Mouse (Mus musculus) adrenal gland, adult 8-10 months (tissue): ENCODE measurements around the gene Agap2. TPM values are rescaled to one million over a fixed set of nuclear protein-coding genes. Genes with fewer than 3 reads are reported as not detected.
A peak's percentile ranks its signal among the peaks of the same experiment; 100 is the strongest.

Experiments
- DNase-seq: peaks from one replicate; pipeline ENCODE4 v3.0.0; 2022
- total RNA-seq, 4 experiments: library from RNA; stranded (reverse); gene quantifications; 2 replicates each; pipeline ENCODE4 v1.2.4; 2022

Agap2 gene
- 1 to 10 TPM; 3.0 to 7.5 (median 5.5) TPM for total RNA-seq

DNA sequence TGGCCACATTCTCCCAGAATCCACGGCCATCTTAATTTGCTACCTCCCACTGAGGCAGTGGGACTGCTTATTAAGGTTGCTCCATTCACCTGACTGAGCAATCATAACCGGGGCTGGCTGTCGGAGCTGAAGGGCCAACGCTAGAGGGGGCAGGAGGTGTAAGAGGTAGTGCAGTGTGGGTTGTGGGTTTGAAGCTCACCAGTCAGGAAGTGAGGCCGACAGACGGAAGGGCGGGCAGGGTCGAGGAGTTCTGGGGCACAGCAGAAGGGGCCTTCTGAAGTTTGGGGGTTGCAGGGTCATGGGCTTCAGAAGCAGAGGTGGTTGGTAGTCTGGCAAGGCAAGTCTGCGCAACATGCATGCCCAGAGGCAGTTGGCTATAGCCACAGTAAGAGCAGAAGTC, at the start of gene Agap2:
Gene Agap2 (plus strand): TSS at position 205 of the 400 bp plus-strand sequence.
- DNase-seq, result no peak

DNA sequence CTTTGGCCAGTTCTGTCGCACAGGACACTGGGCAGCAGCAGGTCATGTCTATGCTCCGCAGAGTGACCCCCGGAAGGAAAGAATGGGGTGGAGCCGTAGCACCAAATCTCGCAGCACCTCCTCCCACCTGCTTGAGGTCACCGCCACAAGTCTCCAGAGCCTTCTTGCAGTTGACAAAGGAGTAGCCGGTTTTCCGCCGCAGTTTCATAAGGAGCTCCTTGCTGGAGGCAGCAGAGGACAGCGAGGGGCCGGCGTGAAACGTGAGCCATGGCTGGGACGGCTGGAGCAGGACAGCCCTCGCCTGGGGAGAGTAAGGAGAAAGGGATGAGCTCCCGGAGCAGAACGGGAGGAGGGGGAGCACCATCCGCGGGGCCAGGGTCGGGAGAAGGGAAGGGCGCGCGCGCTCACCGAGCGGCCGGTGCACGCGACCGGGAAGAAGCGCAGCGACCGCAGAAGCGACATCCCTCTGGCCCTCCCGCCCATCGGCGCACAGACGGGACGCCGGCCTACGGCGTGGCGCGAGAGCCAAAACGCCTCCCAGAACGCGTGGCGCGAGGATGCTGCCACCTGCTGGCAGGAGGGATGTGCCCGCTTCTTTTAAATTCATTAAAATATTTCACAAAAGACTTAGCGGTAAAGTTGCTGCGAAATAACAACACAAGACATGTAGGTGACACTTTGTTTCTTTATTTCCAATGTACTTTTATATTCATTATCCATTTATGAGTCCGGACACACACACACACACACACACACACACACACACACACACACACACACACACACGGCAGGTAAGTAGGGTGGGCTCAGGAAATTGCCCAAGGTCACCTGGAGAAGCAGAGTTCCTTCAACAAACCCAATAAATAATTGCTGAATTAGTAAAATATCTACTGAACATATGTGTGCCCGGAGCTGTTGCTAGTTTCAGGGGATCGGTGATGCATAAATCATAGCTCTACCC, 44.5 kb upstream of the Agap2 start, which contains the start of gene Tsfm:
Gene Tsfm (minus strand): TSS at position 505 of the 961 bp plus-strand sequence.
- DNase-seq, result peak; percentile 85

DNA sequence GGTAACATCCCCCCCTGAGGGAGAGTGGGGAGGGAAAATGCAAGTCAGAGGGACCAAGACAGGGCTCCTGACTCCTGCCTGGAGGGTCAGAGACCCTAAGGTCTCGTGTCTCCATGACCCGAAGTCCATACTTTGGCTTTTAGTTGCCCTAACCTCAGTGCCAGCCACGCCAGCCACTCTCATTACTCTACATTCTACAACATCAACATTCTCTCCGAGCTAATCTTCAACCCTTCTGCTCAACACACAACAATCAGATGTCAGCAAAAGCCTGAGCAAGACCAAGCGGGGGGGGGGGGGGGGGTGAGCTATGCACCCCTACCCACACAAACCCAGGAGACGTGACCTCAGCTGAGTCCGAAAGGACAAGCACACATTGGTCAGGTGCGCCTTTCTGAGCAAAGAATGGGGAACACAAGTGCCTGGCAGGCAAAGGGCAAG, 41.8 kb upstream of the Agap2 start:
- no peak for DNase-seq

DNA sequence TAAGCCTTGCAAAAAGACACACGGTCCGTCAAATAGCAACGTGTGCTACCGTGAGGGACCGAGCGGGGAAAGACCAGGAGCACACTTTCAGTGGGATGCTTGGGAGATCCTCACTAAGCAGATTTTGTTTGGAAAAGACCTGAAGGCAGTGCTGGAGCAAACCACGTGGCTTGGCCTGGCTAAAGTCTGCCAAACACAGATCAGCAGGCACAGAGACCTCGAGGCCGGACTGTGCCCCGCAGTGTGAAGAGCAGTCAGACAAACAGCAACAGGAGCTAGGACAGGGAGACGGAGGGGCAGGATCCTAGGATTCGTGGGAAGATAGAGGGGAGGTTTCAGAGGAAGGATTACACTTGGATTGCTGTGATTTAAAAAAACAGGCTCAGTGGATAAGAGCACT, 38.8 kb upstream of the Agap2 start:
- no peak for DNase-seq

DNA sequence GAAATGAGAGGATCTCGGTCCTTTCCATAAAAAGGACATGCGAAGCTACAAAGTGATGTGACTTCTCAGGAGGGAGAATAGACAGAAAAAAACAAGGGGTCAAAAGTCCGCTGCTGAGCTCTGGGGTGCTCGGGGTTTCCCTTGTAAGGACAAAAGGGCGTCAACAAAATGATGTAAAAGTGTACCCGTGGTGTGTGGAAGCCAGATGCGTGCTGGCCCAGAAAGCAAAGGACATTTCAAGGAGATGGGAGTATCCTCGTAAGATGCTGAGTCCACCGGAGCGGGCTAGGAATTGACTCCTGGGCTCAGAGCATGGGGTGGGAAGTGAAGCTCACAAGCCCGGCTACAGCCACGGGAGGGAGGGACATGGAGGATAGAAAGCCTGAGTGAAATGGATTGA, 37.4 kb upstream of the Agap2 start:
- no peak for DNase-seq

DNA sequence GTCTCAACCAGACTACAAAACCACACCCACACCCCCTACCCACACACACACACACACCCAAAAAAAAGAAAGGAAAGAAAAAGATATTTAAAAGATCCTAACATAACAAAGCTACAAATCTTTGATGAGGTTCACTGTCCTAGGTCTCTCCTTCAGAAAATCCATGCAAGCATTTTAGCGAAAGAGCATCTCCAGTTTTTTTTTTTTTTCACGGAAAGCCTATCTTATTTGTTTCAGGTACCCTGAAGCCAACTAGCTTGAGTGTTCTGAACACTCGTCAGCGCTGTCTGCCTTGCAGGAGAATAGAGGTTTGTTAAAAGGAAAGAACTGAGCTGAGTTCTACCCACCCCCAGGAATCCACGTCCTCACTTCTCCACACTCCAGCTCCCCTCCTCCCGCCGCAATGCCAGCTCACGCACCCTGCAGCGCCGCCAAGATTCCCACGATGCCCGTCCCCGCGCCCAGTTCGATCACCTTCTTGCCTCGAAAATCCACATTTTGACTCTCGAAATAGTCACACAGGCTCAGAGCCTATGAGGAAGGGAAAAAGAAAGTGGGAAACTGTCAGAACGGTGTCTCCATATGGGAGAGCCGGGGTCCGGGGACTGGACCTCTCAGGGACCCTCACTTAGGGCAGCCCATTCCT, 34.4 kb upstream of the Agap2 start:
- DNase-seq, result no peak

DNA sequence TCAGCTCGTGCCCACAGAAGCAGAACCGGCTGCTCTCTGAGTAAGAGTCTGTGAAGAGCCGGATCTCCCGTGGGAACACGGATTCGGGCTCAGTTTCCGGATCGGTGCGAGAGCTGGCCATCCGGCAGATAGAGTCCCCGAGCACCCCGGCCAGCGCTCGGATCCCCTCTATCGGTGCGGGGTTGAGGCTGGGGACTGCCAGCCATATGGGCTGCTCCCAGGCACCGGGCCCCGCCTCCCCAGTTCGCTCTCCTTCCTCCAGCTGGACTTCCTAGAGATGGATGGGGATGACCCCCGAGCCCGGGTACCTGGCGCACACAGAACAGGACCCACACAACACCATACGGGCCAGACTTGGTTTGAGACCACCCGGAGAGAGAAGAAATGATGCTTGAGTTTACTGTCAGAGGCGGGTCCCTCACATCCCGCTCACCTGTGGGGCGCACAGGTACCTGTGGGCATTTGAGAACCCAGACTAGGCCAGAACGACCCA, 33.8 kb upstream of the Agap2 start, which contains the start of the genes Mettl1 and Eef1akmt3:
Gene Mettl1 (plus strand): TSS at position 141 of the 493 bp plus-strand sequence.
Gene Eef1akmt3 (minus strand): TSS at position 240 of the 493 bp plus-strand sequence.
- peak; percentile 41 for DNase-seq

DNA sequence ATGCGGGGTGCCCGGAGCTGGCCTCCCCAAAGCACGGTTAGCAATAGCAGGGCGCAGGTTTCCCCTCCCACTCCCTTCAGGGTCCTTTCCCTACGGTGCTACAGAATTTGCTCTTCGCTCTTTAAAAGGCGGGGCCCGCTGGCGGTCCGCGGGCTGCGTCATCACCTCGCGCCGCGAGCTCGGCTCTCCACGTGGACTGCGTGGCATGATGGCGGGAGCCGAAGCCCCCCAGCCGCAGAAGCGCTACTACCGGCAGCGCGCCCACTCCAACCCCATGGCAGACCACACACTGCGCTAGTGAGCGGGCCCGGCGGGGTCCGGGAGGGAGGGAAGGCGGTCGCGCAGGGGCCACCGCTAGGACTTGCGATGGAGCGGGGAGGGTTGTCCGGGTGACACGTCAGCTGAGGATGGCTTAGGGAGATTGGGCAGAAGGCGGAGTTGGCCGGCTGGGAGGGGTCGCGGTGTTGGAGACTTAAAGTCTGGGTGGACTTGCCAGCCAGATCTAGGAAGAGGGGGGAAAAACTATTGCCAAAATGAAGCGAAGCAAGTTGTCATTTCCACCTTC, 33.2 kb upstream of the Agap2 start:
- peak; percentile 75 for DNase-seq

DNA sequence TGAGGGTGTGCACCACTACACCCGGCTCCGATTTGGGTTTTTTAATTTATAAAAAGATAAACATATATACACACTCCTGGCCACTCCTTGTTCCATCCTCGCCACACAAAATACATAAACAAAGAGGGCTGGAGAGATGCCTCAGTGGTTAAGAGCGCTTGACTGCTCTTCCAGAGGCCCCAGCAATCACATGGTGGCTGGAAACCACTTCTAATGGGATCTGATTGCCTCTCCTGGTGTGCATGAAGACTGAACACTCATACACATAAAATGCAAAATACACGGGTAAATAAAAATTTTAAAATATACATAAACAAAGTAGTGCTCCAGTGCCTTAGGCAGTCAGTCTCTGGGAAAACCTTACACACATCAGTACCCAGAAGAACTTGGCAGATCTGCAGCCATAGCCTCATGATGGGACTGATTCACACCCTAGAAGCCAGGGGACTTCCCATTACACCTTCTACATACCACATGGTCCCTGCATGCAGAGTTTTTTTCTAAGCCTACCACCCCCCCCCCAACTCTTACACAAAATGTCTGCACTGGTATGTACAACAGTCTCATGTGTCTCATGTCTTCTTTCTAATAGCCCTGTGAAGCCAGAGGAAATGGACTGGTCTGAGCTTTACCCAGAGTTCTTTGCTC, 32.5 kb upstream of the Agap2 start:
- DNase-seq, result no peak

DNA sequence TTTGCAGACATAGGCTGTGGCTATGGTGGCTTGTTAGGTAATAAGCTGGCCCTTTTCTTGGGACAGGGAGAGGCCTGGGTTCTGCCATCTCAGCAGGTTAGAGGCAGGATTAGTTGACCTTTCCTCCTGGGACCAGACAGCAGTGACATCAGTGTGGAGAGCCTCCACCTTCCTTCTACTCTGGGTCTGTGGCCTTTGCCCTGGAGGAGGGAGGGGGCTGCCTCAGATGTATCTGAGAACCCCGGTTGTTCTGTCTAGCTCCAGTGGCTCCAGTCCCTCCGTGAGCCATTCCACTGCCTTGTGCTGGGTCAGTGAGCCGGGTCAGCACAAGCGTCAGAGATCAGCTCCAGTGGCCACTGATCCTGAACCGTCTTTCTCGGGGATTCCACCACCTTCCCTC, 31.9 kb upstream of the Agap2 start:
- no peak for DNase-seq

DNA sequence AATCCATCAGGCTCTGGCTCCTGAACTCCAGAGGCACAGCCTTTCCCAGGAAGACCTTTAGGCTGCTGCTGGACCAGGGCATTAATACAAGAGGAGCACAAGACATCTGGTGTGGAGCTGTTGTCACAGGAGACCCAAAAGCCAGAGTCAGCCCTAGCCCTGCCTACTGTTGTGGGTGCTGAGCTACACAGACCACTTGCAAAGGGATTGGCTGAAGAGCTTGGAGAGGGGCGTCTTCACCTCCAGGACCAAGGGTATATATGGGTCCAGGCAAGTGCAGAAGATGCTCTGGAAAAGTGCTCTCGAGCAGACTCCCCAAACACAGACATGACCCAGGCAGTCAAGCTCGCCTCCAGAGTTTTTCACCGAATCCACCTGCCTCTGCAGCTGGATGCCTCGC, 27.1 kb upstream of the Agap2 start, which contains the start of gene Cyp27b1:
Gene Cyp27b1 (plus strand): TSS at position 297 of the 400 bp plus-strand sequence.
- DNase-seq, result no peak

DNA sequence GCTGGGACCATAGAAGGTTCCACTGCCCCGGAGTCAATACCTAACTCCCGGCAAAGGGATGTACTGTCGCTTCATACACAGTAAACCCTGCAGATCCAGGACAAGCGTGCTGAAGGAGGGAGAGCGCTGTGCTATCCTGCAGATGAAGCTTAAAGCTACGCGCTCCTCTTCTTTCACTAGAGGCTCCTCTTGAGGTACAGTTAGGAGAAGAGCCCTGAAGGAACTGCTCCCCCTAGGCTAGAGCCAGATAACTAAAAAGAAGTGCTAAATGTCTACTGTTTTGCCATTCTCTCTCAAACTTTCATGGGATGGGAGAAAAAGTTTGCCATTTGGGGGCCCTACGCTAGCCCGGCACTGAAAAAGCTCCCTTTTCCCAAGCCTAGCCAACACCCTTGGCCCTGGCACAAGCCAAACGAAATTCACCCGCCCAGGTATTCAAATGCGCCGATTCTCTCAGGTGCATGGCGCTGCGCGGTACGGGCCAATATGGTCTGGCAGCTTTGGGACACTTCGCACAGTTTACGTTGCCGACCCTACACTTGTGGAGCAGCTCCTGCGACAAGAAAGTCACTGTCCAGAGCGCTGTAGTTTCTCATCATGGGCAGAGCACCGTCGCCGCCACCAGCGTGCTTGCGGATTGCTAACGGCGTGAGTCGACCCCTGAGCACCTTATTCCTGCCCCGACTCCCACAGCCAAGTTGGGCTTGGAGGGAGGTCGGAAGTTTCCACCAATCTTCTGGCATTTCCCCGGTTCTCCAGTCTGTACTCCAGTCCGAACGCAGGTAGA, 26.3 kb upstream of the Agap2 start:
- no peak for DNase-seq

DNA sequence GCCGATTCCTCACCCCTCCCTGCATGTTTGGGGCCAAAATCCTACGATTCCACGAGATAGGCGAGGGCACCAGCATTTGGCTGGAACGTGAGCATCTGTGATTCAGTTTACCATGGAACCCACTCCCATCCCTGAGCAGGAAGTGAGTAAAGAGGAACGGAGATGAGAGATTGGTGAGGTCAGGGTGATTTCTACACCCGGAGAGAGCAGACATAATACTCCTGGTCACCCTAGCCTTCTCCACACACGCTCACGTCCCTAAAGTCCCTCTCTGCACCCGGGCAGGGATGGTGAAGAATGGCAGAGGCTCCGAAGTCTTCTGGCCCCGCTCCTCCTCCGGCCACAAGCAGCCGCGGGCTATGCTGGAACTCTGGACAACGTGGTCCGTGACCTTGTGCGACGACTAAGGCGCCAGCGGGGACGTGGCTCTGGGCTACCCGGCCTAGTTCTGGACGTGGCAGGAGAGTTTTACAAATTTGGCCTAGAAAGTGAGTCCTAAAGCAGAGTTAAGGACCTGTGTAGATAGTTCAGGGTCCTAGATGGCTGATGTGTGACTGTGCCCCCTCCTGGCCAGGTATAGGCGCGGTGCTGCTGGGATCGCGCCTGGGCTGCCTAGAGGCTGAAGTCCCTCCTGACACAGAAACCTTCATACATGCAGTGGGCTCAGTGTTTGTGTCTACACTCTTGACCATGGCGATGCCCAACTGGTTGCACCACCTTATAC, 25.5 kb upstream of the Agap2 start:
- no peak for DNase-seq

DNA sequence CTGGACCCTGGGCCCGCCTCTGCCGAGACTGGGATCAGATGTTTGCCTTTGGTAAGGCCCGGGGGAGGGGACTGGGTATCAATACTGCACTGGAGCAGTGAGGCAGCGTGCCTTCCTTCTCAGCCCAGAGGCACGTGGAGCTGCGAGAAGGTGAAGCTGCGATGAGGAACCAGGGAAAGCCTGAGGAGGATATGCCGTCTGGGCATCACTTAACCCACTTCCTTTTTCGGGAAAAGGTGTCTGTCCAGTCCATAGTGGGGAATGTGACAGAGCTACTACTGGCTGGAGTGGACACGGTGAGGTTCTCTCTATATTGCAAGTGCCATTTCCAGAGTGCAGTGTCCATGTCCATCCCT, 25.0 kb upstream of the Agap2 start:
- DNase-seq, result no peak

DNA sequence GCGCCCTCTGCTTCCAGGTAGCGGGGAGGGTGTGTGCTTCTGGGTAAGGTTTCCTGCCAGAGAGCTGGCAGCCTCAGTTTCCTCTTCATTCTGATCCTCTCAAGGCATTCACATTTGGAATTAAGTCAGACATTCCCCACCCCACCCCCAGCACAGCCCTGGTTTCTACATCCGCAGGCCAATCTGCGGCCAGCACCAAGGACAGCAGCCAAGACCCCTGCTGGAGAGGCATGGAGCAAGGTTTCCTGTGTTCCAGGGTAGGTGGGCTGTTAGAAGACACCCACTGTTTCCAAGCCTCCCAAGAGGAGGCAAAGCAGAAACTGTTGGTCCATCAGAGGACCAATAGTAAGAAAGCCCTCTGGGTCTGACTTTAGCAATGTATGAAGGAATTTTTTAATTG, 20.4 kb upstream of the Agap2 start:
- no peak for DNase-seq

DNA sequence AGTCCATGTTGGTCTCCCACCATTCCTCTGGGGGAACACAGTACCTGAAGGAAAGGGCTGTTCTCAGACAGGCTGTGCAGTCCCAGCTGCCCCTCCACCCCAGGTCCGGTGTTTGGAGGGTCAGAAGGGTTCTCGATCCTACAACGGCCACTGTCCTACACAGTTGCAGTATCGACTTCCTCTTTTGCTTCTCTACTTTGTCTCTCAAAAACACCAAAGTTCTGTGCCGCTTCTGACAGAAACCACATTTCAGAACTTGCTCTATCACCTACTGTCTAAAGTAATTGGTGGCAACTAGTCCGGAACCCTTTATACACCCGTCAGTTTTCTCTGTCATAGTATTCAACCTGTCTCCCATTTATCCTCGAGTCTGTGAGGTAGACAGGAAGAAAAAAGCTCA, 19.7 kb upstream of the Agap2 start:
- no peak for DNase-seq

DNA sequence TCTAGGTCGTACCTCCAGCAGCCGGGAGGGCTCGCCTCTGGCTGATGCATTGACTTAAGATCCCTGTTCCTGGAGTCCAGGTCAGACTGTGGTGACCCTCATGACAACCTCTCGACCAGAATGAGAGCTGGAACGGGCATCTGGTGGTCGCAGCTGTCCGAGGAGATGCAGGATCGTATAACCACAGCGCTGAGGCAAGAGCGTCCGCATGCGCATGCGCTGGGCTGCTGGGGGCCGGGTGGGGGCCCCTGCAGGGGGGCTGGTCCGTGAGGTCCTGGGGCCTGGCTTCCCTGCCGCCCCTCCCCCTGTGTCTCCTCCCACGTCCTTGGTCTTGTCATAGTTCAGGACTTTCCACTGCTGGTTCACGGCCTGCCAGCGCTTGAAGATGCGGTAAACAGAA, 18.6 kb upstream of the Agap2 start:
- no peak for DNase-seq

DNA sequence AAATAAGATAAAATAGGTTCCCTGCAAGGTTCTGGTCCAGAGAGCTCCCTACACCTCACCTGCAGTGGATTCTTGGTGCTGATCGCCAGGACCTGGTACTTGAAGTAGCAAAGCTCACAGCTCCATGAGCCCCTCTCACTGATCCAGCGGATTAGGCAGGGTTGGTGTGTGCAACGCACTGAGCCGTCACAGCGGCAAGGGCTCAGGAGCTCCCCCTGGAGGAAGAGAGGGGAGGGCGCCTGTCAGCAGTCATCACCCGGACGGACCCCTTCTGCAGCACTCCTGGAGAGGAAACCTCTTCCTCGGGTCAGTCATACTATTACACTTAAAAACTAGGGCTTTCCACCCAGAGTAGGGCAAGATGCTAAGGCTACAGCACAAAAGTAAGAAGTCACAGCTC, 16.9 kb upstream of the Agap2 start:
- no peak for DNase-seq

DNA sequence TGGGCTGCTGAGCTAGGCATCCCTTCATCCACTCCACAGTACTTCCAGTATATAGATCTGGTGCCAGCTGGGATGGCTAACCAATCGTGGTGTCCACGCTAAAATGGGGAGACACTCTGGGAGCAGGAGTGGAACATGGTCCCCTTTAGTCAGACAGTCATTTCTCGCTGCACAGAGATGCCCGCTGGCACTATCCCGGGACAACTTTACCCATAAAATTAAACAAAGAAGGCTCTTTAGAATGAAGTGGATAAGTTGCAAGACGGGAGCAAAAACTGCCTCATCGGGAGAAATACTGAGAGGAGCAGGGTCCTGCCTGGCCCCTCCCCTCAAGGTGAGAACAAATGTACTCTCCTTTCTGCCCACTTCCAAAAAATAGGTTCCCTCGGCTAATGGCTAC, 16.4 kb upstream of the Agap2 start:
- DNase-seq, result no peak

DNA sequence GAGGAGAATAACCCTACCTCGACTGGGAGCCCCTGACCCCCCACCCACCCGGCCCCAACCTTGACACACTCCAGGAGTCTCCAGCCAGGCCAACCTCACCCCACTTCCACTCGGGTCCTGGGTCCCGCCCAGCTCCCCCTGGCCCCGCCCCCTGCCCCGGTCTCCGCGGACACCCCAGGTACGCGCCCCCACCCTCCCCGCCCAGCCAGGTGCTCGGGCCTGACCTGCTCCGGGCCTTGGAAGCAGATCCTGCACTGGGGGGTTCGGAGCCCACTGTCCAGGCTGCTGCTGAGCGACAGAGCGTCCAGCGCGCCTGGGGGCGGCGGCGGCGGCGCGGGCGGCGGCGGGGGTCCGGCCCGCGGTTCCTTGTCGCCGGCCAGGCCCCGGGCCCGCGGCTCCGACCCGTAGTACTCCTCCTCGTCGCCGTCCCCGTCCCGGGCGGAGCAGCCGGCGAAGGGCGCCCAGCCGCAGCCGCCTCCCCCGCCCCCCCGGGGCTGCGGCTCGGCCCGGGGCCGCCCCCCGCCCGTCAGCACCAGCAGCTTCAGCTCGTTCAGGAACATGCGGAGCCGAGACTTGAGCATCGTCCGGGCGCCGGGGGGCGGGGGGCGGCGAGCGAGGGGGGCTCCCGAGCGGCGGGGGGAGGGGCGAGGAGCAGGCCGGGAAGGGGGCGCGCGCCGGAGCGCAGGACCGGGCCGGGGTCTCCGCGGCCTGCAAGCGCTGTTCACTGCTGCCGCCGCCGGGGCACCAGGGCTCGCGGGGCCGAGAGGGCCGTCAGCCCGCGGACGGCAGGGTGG, 15.7 kb upstream of the Agap2 start:
- DNase-seq, result no peak
